Mouse (Mus musculus): ENCODE results near the gene Mphosph9. TPM values are rescaled to one million over a fixed set of nuclear protein-coding genes. Genes with fewer than 3 reads are reported as not detected.
"Not testable (repeated sequence)": the region's sequence is repeated elsewhere in the genome, so short reads cannot be mapped to it uniquely, and the experiment has no call there.

Gene Mphosph9
- polyA plus RNA-seq, 1 experiment = 2.2 TPM

- DNase-seq (ENCODE audit: low read depth, low spot score) = no peak
- whole genome bisulfite sequencing = 78% methylated on average over 2 of the region's 2 CpGs
These were observed 22.6 kb upstream of the Mphosph9 start for GRCm38 (mm10) chr5:124350350-124350749.

GRCm38 (mm10) chr5:124349196-124349595, 21.4 kb upstream of the Mphosph9 start:
- DNase-seq (ENCODE audit: low read depth, low spot score) = no peak
- WGBS = 92% methylated on average over 17 of the region's 17 CpGs

GRCm38 (mm10) chr5:124342897-124343296, 15.1 kb upstream of the Mphosph9 start:
- no peak for DNase-seq (ENCODE audit: low read depth, low spot score)
- 70% methylated on average over 8 of the region's 8 CpGs for WGBS

GRCm38 (mm10) chr5:124341753-124342339, 14.1 kb upstream of the Mphosph9 start:
- 63% methylated on average over 6 of the region's 6 CpGs for WGBS
- DNase-seq (ENCODE audit: low read depth, low spot score) = not testable (repeated sequence)

- WGBS = 91% methylated on average over 8 of the region's 8 CpGs
- DNase-seq (ENCODE audit: low read depth, low spot score) = no peak
These were observed 11.0 kb upstream of the Mphosph9 start for GRCm38 (mm10) chr5:124338791-124339190.

- no peak for DNase-seq (ENCODE audit: low read depth, low spot score)
- WGBS = 66% methylated on average over 9 of the region's 9 CpGs
These were observed 10.1 kb upstream of the Mphosph9 start for GRCm38 (mm10) chr5:124337909-124338308.

- no peak for DNase-seq (ENCODE audit: low read depth, low spot score)
- WGBS = 91% methylated on average over 9 of the region's 9 CpGs
These were observed 9.3 kb upstream of the Mphosph9 start for GRCm38 (mm10) chr5:124337103-124337502.

GRCm38 (mm10) chr5:124334392-124334791, 6.6 kb upstream of the Mphosph9 start:
- 74% methylated on average over 6 of the region's 6 CpGs for WGBS
- DNase-seq (ENCODE audit: low read depth, low spot score) = no peak

- 82% methylated on average over 6 of the region's 6 CpGs for WGBS
- DNase-seq (ENCODE audit: low read depth, low spot score) = no peak
These were observed 2.3 kb upstream of the Mphosph9 start for GRCm38 (mm10) chr5:124330086-124330485.

- DNase-seq (ENCODE audit: low read depth, low spot score) = no peak
- 2% methylated on average over 8 of the region's 8 CpGs for WGBS
These were observed 943 bp downstream of the Mphosph9 start for GRCm38 (mm10) chr5:124326829-124327228.

- WGBS = 60% methylated on average over 7 of the region's 7 CpGs
These were observed 10.1 kb downstream of the Mphosph9 start for GRCm38 (mm10) chr5:124317648-124318047.

GRCm38 (mm10) chr5:124315941-124316340, 11.8 kb downstream of the Mphosph9 start:
- no peak for DNase-seq (ENCODE audit: low read depth, low spot score)
- 94% methylated on average over 11 of the region's 11 CpGs for WGBS

More at GRCm38 (mm10) chr5:124317648-124318047, 10.1 kb downstream of the Mphosph9 start:
- DNase-seq (ENCODE audit: low read depth, low spot score) = no peak

GRCm38 (mm10) chr5:124315498-124315897, 12.3 kb downstream of the Mphosph9 start:
- no peak for DNase-seq (ENCODE audit: low read depth, low spot score)
- WGBS = 93% methylated on average over 9 of the region's 9 CpGs

- WGBS = 92% methylated on average over 11 of the region's 11 CpGs
- no peak for DNase-seq (ENCODE audit: low read depth, low spot score)
These were observed 17.7 kb downstream of the Mphosph9 start for GRCm38 (mm10) chr5:124310091-124310490.

- no peak for DNase-seq (ENCODE audit: low read depth, low spot score)
- 96% methylated on average over 10 of the region's 10 CpGs for WGBS
These were observed 18.6 kb downstream of the Mphosph9 start for GRCm38 (mm10) chr5:124309155-124309554.

- WGBS = 59% methylated on average over 6 of the region's 6 CpGs
- not testable (repeated sequence) for DNase-seq (ENCODE audit: low read depth, low spot score)
These were observed 24.9 kb downstream of the Mphosph9 start for GRCm38 (mm10) chr5:124302853-124303252.

GRCm38 (mm10) chr5:124300132-124300531, 27.6 kb downstream of the Mphosph9 start:
- 81% methylated on average over 4 of the region's 4 CpGs for WGBS

GRCm38 (mm10) chr5:124299307-124299706, 28.5 kb downstream of the Mphosph9 start:
- 51% methylated on average over 4 of the region's 4 CpGs for WGBS
- not testable (repeated sequence) for DNase-seq (ENCODE audit: low read depth, low spot score)

More at GRCm38 (mm10) chr5:124300132-124300531, 27.6 kb downstream of the Mphosph9 start:
- DNase-seq (ENCODE audit: low read depth, low spot score) = no peak

- no peak for DNase-seq (ENCODE audit: low read depth, low spot score)
- 95% methylated on average over 4 of the region's 4 CpGs for WGBS
These were observed 31.3 kb downstream of the Mphosph9 start for GRCm38 (mm10) chr5:124296475-124296874.

GRCm38 (mm10) chr5:124293967-124294366, 33.8 kb downstream of the Mphosph9 start:
- 95% methylated on average over 5 of the region's 5 CpGs for WGBS
- no peak for DNase-seq (ENCODE audit: low read depth, low spot score)

GRCm38 (mm10) chr5:124290216-124290615, 37.6 kb downstream of the Mphosph9 start:
- DNase-seq (ENCODE audit: low read depth, low spot score) = no peak
- WGBS = 88% methylated on average over 4 of the region's 4 CpGs
